In the genomic region with DNA sequence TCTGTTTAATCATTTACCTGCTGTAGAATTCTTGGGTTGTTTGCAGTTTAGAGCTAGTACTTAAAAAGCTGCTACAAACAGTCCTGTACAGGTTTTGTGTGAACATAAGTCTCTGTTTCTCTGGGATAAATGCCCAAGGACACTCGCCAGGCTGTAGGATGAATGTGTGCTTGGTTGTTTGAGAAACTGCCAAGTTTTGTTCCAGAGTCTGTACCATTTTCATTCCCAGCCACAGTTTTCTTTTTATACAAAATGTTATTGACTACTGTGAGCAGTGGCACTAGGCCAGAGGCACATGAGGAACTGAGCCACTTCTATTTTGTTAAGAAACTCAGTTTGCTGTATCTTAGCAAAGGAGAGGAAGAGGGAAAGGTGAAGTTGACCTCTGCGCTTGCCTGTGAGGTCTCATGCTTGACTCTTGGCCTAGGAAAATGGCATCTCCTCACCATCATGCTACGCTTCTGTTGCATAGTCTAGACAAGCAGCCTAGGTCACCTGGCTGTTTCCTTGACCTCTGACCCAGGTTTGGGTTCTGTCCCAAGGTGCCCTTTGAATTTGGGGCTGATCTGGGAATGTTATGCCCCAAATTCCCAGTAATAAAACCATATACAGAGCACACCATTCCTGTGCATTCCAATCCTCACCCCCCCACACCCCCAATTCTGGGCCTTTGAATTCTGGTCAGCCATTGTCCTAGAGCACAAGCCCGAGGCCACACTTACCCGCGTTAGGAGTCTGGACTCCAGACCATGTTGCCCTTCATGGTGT, we compare ENCODE assay signal across 13 mouse cellular contexts. TPM values are rescaled to one million over a fixed set of nuclear protein-coding genes. Genes with fewer than 3 reads are reported as not detected.
A peak's percentile ranks its signal among the peaks of the same experiment; 100 is the strongest.
DNase-seq lines count a peak whose midpoint lies in the region; ATAC-seq lines count a peak whose summit lies in the region.
"Had no signal": no experiment of that assay in that cellular context is flagged by ENCODE, and none has a peak within 500 bp of the region (broad histone marks: within the 10 kb centered on the region; RNA-seq: fewer than 3 reads in every experiment).

No protein-coding gene starts in this region.

- DNase-seq in heart, adult 11 months, result peak; percentile 64
- no peak for DNase-seq in heart, adult 18-20 months
- DNase-seq in ovary, postnatal 36 days (ENCODE audit: low spot score), result peak; percentile 27
- DNase-seq in ovary, postnatal 14 days (ENCODE audit: low spot score), result no peak
- DNase-seq in left cerebral cortex, adult 18-20 months (ENCODE audit: low spot score in 2 of 2), result peak; percentile 74 to 81
- DNase-seq in c-Kit-positive CD71-positive TER-119-positive erythroid progenitor cells, embryonic 14.5 days (ENCODE audit: low spot score), result no peak
- no peak for DNase-seq in natural killer cell, adult 2 months (ENCODE audit: low spot score in 2 of 2)
- no peak for DNase-seq in midbrain, embryonic 14.5 days
- DNase-seq: cerebellum, adult 9-11 months; heart, postnatal 10 days; lung, postnatal 10 days had no signal

- 91% methylated on average over 6 of the region's 6 CpGs for WGBS in midbrain, embryonic 14.5 days

- no peak for ATAC-seq in midbrain, embryonic 14.5 days (ENCODE audit: low FRiP score, low TSS enrichment)
- ATAC-seq: forebrain, embryonic 15.5 days had no signal

- H3K4me1 ChIP-seq in midbrain, embryonic 14.5 days (ENCODE audit: control insufficient read depth, insufficient read depth, low read length), result no peaks in the 10 kb centered on the region
- H3K4me1 ChIP-seq: neural tube, embryonic 13.5 days had no signal

- no peaks in the 10 kb centered on the region for H3K36me3 ChIP-seq in midbrain, embryonic 14.5 days (ENCODE audit: control insufficient read depth, insufficient read depth, low read length)
- H3K36me3 ChIP-seq: forebrain, embryonic 15.5 days; neural tube, embryonic 13.5 days had no signal

- H3K9ac ChIP-seq in midbrain, embryonic 14.5 days (replicated peaks; ENCODE audit: low read length), result no peak overlapping the region
- H3K9ac ChIP-seq: forebrain, embryonic 15.5 days; neural tube, embryonic 13.5 days had no signal

- H3K27me3 ChIP-seq in midbrain, embryonic 14.5 days (ENCODE audit: control insufficient read depth, insufficient read depth, low read length), result no peaks in the 10 kb centered on the region
- H3K27me3 ChIP-seq: forebrain, embryonic 15.5 days; neural tube, embryonic 13.5 days had no signal

- no peak overlapping the region for H3K4me3 ChIP-seq in midbrain, embryonic 14.5 days (replicated peaks; ENCODE audit: low read depth, low read length)
- H3K4me3 ChIP-seq: forebrain, embryonic 15.5 days; neural tube, embryonic 13.5 days had no signal

- H3K4me2 ChIP-seq in midbrain, embryonic 14.5 days (ENCODE audit: low read length), result no peak overlapping the region
- H3K4me2 ChIP-seq: forebrain, embryonic 15.5 days; neural tube, embryonic 13.5 days had no signal

- no peak overlapping the region for H3K27ac ChIP-seq in midbrain, embryonic 14.5 days (replicated peaks; ENCODE audit: low read depth, low read length)
- H3K27ac ChIP-seq: forebrain, embryonic 15.5 days; neural tube, embryonic 13.5 days had no signal

- H3K9me3 ChIP-seq in midbrain, embryonic 14.5 days (ENCODE audit: control insufficient read depth, low read length), result no peaks in the 10 kb centered on the region
- H3K9me3 ChIP-seq: forebrain, embryonic 15.5 days; neural tube, embryonic 13.5 days had no signal

RNA-seq across cellular contexts. Expression of gene Pdhb, which starts 13.6 kb away (rescaled TPM):
- 100 to 1,000 TPM; 840 to 892 TPM for total RNA-seq in heart, adult 18-20 months (2021)
- total RNA-seq in left cerebral cortex, adult 18-20 months (2021), result 100 to 1,000 TPM; 156 to 161 TPM
- polyA plus RNA-seq in midbrain, embryonic 14.5 days (2014; fragmentation: Nextera tagmentation; extraction: Ambion mirVana), result 242 and 245 TPM in 2 replicates

RNA-seq across cellular contexts. Expression of gene Kctd6, which starts 27.5 kb away (rescaled TPM):
- 1 to 10 TPM; 8.4 to 9.0 TPM for total RNA-seq in heart, adult 18-20 months (2021)
- total RNA-seq in left cerebral cortex, adult 18-20 months (2021), result 10 to 100 TPM; 40.9 to 43.6 TPM
- 9.1 and 11.6 TPM in 2 replicates for polyA plus RNA-seq in midbrain, embryonic 14.5 days (2014; fragmentation: Nextera tagmentation; extraction: Ambion mirVana)

Comparison
In these comparisons a context has a peak if more than half of its experiments do, and no peak if none do; other contexts are left out.
1. DNase-seq: peak in heart, adult 11 months (single experiment), ovary, postnatal 36 days (single experiment) and left cerebral cortex, adult 18-20 months (2 of 2); none in heart, adult 18-20 months (0 of 2), ovary, postnatal 14 days (single experiment), c-Kit-positive CD71-positive TER-119-positive erythroid progenitor cells, embryonic 14.5 days (single experiment), natural killer cell, adult 2 months (0 of 2) and midbrain, embryonic 14.5 days (single experiment).
2. RNA of gene Pdhb, which starts 13.6 kb away (total RNA-seq): 840 to 892 TPM in heart, adult 18-20 months; 156 to 161 TPM in left cerebral cortex, adult 18-20 months; every median in the first group is over 4 times any median in the second.
3. RNA of gene Kctd6, which starts 27.5 kb away (total RNA-seq): 40.9 to 43.6 TPM in left cerebral cortex, adult 18-20 months; 8.4 to 9.0 TPM in heart, adult 18-20 months; every median in the first group is over 4 times any median in the second.